Mouse (Mus musculus): Measurements from ENCODE around the gene Nxpe5.

- peak; percentile 44 for TF ChIP-seq CTCF (IDR thresholded peaks at IDR 0.05)
- TF ChIP-seq POLR2A (IDR thresholded peaks at IDR 0.05; ENCODE audit: insufficient read depth, low read depth, low read length): no peak
- no peak for TF ChIP-seq EP300 (IDR thresholded peaks at IDR 0.05; ENCODE audit: insufficient read depth, low read depth, low read length)
These were observed 62.2 kb downstream of the Nxpe5 start for GRCm38 (mm10) chr5:138287861-138288260.
